Mouse (Mus musculus) liver, embryonic 14.5 days (tissue): ENCODE data around the gene Coq8b. TPM values are rescaled to one million over a fixed set of nuclear protein-coding genes. Genes with fewer than 3 reads are reported as not detected.
A peak's percentile ranks its signal among the peaks of the same experiment; 100 is the strongest.

Source experiments
- ATAC-seq: fragments of 200-750 bp; cut with Nextera tagmentation; 2 replicates; pipeline ENCODE4 v1.8.0; 2017; ENCODE audit warnings: moderate number of reproducible peaks, mild to moderate bottlenecking, moderate library complexity; ENCODE audit not compliant: insufficient read depth
- DNase-seq, 3 experiments: peaks; one replicate each; pipeline ENCODE4 v3.0.0-alpha.2; 2012 to 2013; ENCODE audit warnings: low read depth in 3 of 3, low spot score in 3 of 3
- H3K27ac ChIP-seq: fragments of 300-500 bp; sonication (generic); 2 replicates; pipeline ENCODE4 v1.5.1; 2014; ENCODE audit warnings: moderate library complexity, mild to moderate bottlenecking, control low read depth, inconsistent platforms
- H3K27me3 ChIP-seq: fragments of 300-500 bp; sonication (generic); 2 replicates; pipeline ENCODE4 v1.6.1; 2014; ENCODE audit warnings: mild to moderate bottlenecking, low read length, moderate library complexity; ENCODE audit not compliant: control insufficient read depth, insufficient read depth
- H3K36me3 ChIP-seq: fragments of 300-500 bp; sonication (generic); replicated peaks from 2 replicates; pipeline ENCODE4 v1.6.1; 2014; ENCODE audit warnings: low read depth; ENCODE audit not compliant: control insufficient read depth, insufficient read depth
- H3K4me1 ChIP-seq, 2 experiments: fragments of 200-500 bp in 1 of 2; fragments of 300-500 bp in 1 of 2; sonication (generic) in 1 of 2; replicated peaks; 2 replicates each; pipeline ENCODE4 v1.6.1; 2012 to 2014; ENCODE audit warnings: antibody characterized with exemption in 1 of 2, inconsistent platforms in 1 of 2, low read length in 1 of 2; ENCODE audit not compliant: control insufficient read depth in 2 of 2, insufficient read depth in 2 of 2
- H3K4me2 ChIP-seq: fragments of 300-500 bp; sonication (generic); 2 replicates; pipeline ENCODE4 v1.6.1; 2014; ENCODE audit warnings: low read depth, mild to moderate bottlenecking, control low read depth, moderate library complexity
- H3K4me3 ChIP-seq, 2 experiments: fragments of 200-500 bp in 1 of 2; fragments of 300-500 bp in 1 of 2; sonication (generic) in 1 of 2; 2 replicates each; pipeline ENCODE4 v1.5.1; 2012 to 2014; ENCODE audit warnings: low read depth in 2 of 2, low read length in 2 of 2, mild to moderate bottlenecking in 2 of 2, control low read depth in 1 of 2, inconsistent platforms in 1 of 2, moderate library complexity in 1 of 2; ENCODE audit not compliant: insufficient read depth in 1 of 2
- H3K9ac ChIP-seq: fragments of 300-500 bp; sonication (generic); replicated peaks from 2 replicates; pipeline ENCODE4 v1.6.1; 2014; ENCODE audit warnings: mild to moderate bottlenecking, control low read depth, moderate library complexity
- H3K9me3 ChIP-seq: fragments of 300-500 bp; sonication (generic); 2 replicates; pipeline ENCODE4 v1.6.1; 2016; ENCODE audit warnings: low read length, mixed read lengths; ENCODE audit not compliant: control insufficient read depth
- CTCF ChIP-seq: IDR thresholded peaks from 2 replicates; pipeline ENCODE4 v1.5.1; 2016; ENCODE audit warnings: antibody characterized with exemption, low read depth, control low read depth
- EP300 ChIP-seq: IDR thresholded peaks from 2 replicates; pipeline ENCODE4 v1.6.1; 2016; ENCODE audit warnings: antibody characterized with exemption, low read depth
- WGBS: fragments of 180-500 bp; shearing (Covaris S2); extraction: QIAGEN DNeasy Blood & Tissue Kit; methylation state at CpG from one replicate; pipeline ENCODE4 v1.1.7; 2014; ENCODE audit not compliant: insufficient replicate concordance; 5-methylcytosine and 5-hydroxymethylcytosine counted together
- polyA plus RNA-seq, 2 experiments: library from polyadenylated mRNA; depleted of rRNA in 1 of 2; stranded (reverse) in 1 of 2; unstranded in 1 of 2; fragments of >200 nt; fragmentation: Nextera tagmentation in 1 of 2; extraction: Ambion mirVana in 1 of 2; gene quantifications; 2 replicates each; pipeline versions ENCODE4 v1.2.1 to v1.2.3; 2012 to 2014

Coq8b gene
- polyA plus RNA-seq, 2 experiments = 9.3 to 17.7 TPM

- Histone ChIP-seq H3K4me2 (peak within 1 kb of the TSS; percentile 92), H3K4me1 (peaks cover 26 to 36% of the 10 kb centered on the region in 2 experiments), H3K4me3 (peak within 1 kb of the TSS; percentile 71 to 80), H3K27me3 (no peaks in the 10 kb centered on the region), H3K36me3 (no peaks in the 10 kb centered on the region), H3K9me3 (no peaks in the 10 kb centered on the region), H3K9ac (peak within 1 kb of the TSS; percentile 69), H3K27ac (peak within 1 kb of the TSS; percentile 64)
- peak; percentile 38; the same call in 1 of the 2 replicates for TF ChIP-seq CTCF
- no peak for TF ChIP-seq EP300
- under 1% methylated on average over 49 of the region's 49 CpGs for WGBS
- peak; percentile 81 for ATAC-seq
- peak; percentile 83 to 92 (median 85) for DNase-seq
Observed at GRCm38 (mm10) chr7:27228281-27228821, 4.5 kb upstream of the Coq8b start, which contains the start of gene Itpkc. TSS of gene Itpkc (minus strand) at chr7:27228661.

- 20% methylated on average over 6 of the region's 6 CpGs for WGBS
- ATAC-seq = no peak
- TF ChIP-seq CTCF = no peak
- TF ChIP-seq EP300 = no peak
Observed at GRCm38 (mm10) chr7:27228865-27229264, 4.0 kb upstream of the Coq8b start.

GRCm38 (mm10) chr7:27230781-27231180 lies 2.0 kb upstream of the Coq8b start:
- Histone ChIP-seq H3K4me3 (no peak overlapping the region), H3K36me3 (no peaks in the 10 kb centered on the region), H3K4me1 (peaks cover 23 to 27% of the 10 kb centered on the region in 2 experiments), H3K27me3 (no peaks in the 10 kb centered on the region), H3K9me3 (no peaks in the 10 kb centered on the region), H3K4me2 (no peak overlapping the region), H3K27ac (no peak overlapping the region), H3K9ac (no peak overlapping the region)
- TF ChIP-seq EP300 (no peak), CTCF (peak; percentile 66)
- DNase-seq = no peak
- ATAC-seq = no peak
- WGBS = 62% methylated on average over 4 of the region's 4 CpGs

More at GRCm38 (mm10) chr7:27228865-27229264, 4.0 kb upstream of the Coq8b start:
- Histone ChIP-seq H3K9me3 (no peaks in the 10 kb centered on the region), H3K27ac (peak overlapping the region; percentile 64), H3K4me2 (peak overlapping the region; percentile 92), H3K36me3 (no peaks in the 10 kb centered on the region), H3K4me1 (peaks cover 29 to 36% of the 10 kb centered on the region in 2 experiments), H3K27me3 (no peaks in the 10 kb centered on the region), H3K4me3 (peak overlapping the region; percentile 71 to 80), H3K9ac (peak overlapping the region; percentile 69)
- no peak for DNase-seq

- H3K27me3 ChIP-seq = no peaks in the 10 kb centered on the region
- H3K27ac ChIP-seq = no peak overlapping the region
- WGBS = 74% methylated on average over 7 of the region's 7 CpGs
- H3K9me3 ChIP-seq = no peaks in the 10 kb centered on the region
- H3K9ac ChIP-seq = no peak overlapping the region
- H3K4me2 ChIP-seq = no peak overlapping the region
- no peak for ATAC-seq
- H3K4me3 ChIP-seq = no peak overlapping the region
- peaks cover 19 to 22% of the 10 kb centered on the region in 2 experiments for H3K4me1 ChIP-seq
- no peaks in the 10 kb centered on the region for H3K36me3 ChIP-seq
- no peak for DNase-seq
- TF ChIP-seq CTCF = no peak
- no peak for TF ChIP-seq EP300
Observed at GRCm38 (mm10) chr7:27231693-27232331, 1.0 kb upstream of the Coq8b start.

- DNase-seq = no peak
- no peak overlapping the region for H3K27ac ChIP-seq
- H3K4me1 ChIP-seq = peaks cover 10 to 12% of the 10 kb centered on the region in 2 experiments
Observed at GRCm38 (mm10) chr7:27233300-27233699, 477 bp downstream of the Coq8b start.

More at GRCm38 (mm10) chr7:27233300-27233699, 477 bp downstream of the Coq8b start:
- Histone ChIP-seq H3K4me3 (peak overlapping the region; percentile 59 to 92), H3K27me3 (no peaks in the 10 kb centered on the region), H3K9ac (peak overlapping the region; percentile 38), H3K36me3 (no peaks in the 10 kb centered on the region), H3K4me2 (peak overlapping the region; percentile 73), H3K9me3 (no peaks in the 10 kb centered on the region)
- ATAC-seq = no peak
- no peak for TF ChIP-seq CTCF
- no peak for TF ChIP-seq EP300
- WGBS = 4% methylated on average over 6 of the region's 6 CpGs
